8 mouse cellular contexts compared by ENCODE assay signal in genomic region chr11:61492749-61493401, GRCm38 (mm10). TPM values are rescaled to one million over a fixed set of nuclear protein-coding genes. Genes with fewer than 3 reads are reported as not detected.
DNase-seq lines count a peak whose midpoint lies in the region; ATAC-seq and TF ChIP-seq lines count a peak whose summit lies in the region.

No protein-coding gene starts in this region.

- peak overlapping the region; percentile 89 for H3K4me3 ChIP-seq in erythroblast, embryonic 14.5 days (replicated peaks)
- peak overlapping the region; percentile 96; the same call in 1 of the 2 replicates for H3K4me3 ChIP-seq in testis, adult 2 months (ENCODE audit: control insufficient read depth, low read depth, low read length)
- H3K4me3 ChIP-seq in liver, embryonic 12.5 days, result peak overlapping the region; percentile 74

- intact Hi-C loops in gastrocnemius, postnatal 14 days (cut with DNase I; ENCODE audit: low total_unique reads), result no loop called here

- H3K27ac ChIP-seq in testis, adult 2 months (ENCODE audit: control insufficient read depth, insufficient read depth, low read depth, low read length), result no peak overlapping the region
- H3K27ac ChIP-seq in liver, embryonic 12.5 days, result no peak overlapping the region

- peaks cover 24% of the 10 kb centered on the region for H3K4me1 ChIP-seq in erythroblast, embryonic 14.5 days (ENCODE audit: control insufficient read depth)
- H3K4me1 ChIP-seq in testis, adult 2 months (ENCODE audit: control insufficient read depth, insufficient read depth, low read length), result peaks cover 12% of the 10 kb centered on the region
- H3K4me1 ChIP-seq in liver, embryonic 12.5 days, result peaks cover 23% of the 10 kb centered on the region

- DNase-seq in testis, postnatal 10 days (ENCODE audit: low spot score), result no peak
- DNase-seq in gastrocnemius, postnatal 14 days, result no peak
- DNase-seq in left cerebral cortex, adult 18-20 months (ENCODE audit: low spot score in 2 of 2), result no peak

- H3K9ac ChIP-seq in liver, embryonic 12.5 days, result peak overlapping the region; percentile 74

- no peaks in the 10 kb centered on the region for H3K27me3 ChIP-seq in erythroblast, embryonic 14.5 days (ENCODE audit: control insufficient read depth)
- no peaks in the 10 kb centered on the region for H3K27me3 ChIP-seq in testis, adult 2 months (ENCODE audit: control insufficient read depth, insufficient read depth, low read length)
- no peaks in the 10 kb centered on the region for H3K27me3 ChIP-seq in liver, embryonic 12.5 days (replicated peaks)

- H3K9me3 ChIP-seq in erythroblast, embryonic 14.5 days (ENCODE audit: control insufficient read depth, low read length), result no peaks in the 10 kb centered on the region
- no peaks in the 10 kb centered on the region for H3K9me3 ChIP-seq in liver, embryonic 12.5 days (replicated peaks)

- H3K4me2 ChIP-seq in liver, embryonic 12.5 days, result peak overlapping the region; percentile 83

- no peak for ATAC-seq in erythroblast, adult 5-6 weeks (replicated peaks; ENCODE audit: low FRiP score, poor library complexity, severe bottlenecking)
- ATAC-seq in liver, embryonic 12.5 days, result no peak
- ATAC-seq in megakaryocyte progenitor cell, adult 5-6 weeks (replicated peaks; ENCODE audit: poor library complexity), result no peak

- H3K36me3 ChIP-seq in erythroblast, embryonic 14.5 days (ENCODE audit: control insufficient read depth), result peaks cover 46% of the 10 kb centered on the region
- no peaks in the 10 kb centered on the region for H3K36me3 ChIP-seq in testis, adult 2 months (ENCODE audit: control insufficient read depth, insufficient read depth, low read length)
- peaks cover 49% of the 10 kb centered on the region for H3K36me3 ChIP-seq in liver, embryonic 12.5 days

- no peak for TF ChIP-seq POLR2A in testis, adult 2 months (IDR thresholded peaks at IDR 0.05; ENCODE audit: control insufficient read depth, low read depth, low read length)

- 63% methylated on average over 12 of the region's 12 CpGs for WGBS in liver, embryonic 12.5 days (ENCODE audit: insufficient replicate concordance)

- no peak for TF ChIP-seq CTCF in testis, adult 2 months (IDR thresholded peaks at IDR 0.05; ENCODE audit: control insufficient read depth, insufficient read depth, insufficient replicate concordance, low read depth, low read length)

RNA-seq across cellular contexts. Expression of gene Mapk7, which starts 1.3 kb away (rescaled TPM):
- polyA plus RNA-seq in erythroblast, embryonic 14.5 days (2012), result 1.6 and 1.7 TPM in 2 replicates
- 4.4 and 8.3 TPM in 2 replicates for total RNA-seq in erythroblast, adult 5-6 weeks (2015; ENCODE audit: low replicate concordance)
- 2.8 and 3.7 TPM in 2 replicates for total RNA-seq in erythroblast, adult 5-6 weeks (2017; ENCODE audit: low replicate concordance)
- 9.6 and 10.6 TPM in 2 replicates for polyA plus RNA-seq in testis, adult 2 months (2012; rRNA removed)
- 12.9 and 14.8 TPM in 2 replicates for polyA plus RNA-seq in liver, embryonic 12.5 days (2016; fragmentation: Nextera tagmentation; extraction: Ambion mirVana)
- total RNA-seq in gastrocnemius, postnatal 14 days (2021), result 1 to 10 TPM; 5.9 TPM
- 10 to 100 TPM; 22.9 to 23.9 TPM for total RNA-seq in left cerebral cortex, adult 18-20 months (2021)
- 6.2 and 7.9 TPM in 2 replicates for total RNA-seq in megakaryocyte progenitor cell, adult 5-6 weeks (2015)
- total RNA-seq in megakaryocyte progenitor cell, adult 5-6 weeks (2017), result 10.3 and 12.0 TPM in 2 replicates

RNA-seq across cellular contexts. Expression of gene Mfap4, which starts 7.6 kb away (rescaled TPM):
- not detected in 2 replicates for polyA plus RNA-seq in erythroblast, embryonic 14.5 days (2012)
- not detected in 2 replicates for total RNA-seq in erythroblast, adult 5-6 weeks (2015; ENCODE audit: low replicate concordance)
- not detected in 2 replicates for total RNA-seq in erythroblast, adult 5-6 weeks (2017; ENCODE audit: low replicate concordance)
- 24.6 and 29.5 TPM in 2 replicates for polyA plus RNA-seq in testis, adult 2 months (2012; rRNA removed)
- 11.0 and 16.3 TPM in 2 replicates for polyA plus RNA-seq in liver, embryonic 12.5 days (2016; fragmentation: Nextera tagmentation; extraction: Ambion mirVana)
- total RNA-seq in gastrocnemius, postnatal 14 days (2021), result 100 to 1,000 TPM; 142 to 192 TPM
- 1 to 10 TPM; 2.6 to 3.3 TPM for total RNA-seq in left cerebral cortex, adult 18-20 months (2021)
- not detected in 2 replicates for total RNA-seq in megakaryocyte progenitor cell, adult 5-6 weeks (2015)
- not detected in 2 replicates for total RNA-seq in megakaryocyte progenitor cell, adult 5-6 weeks (2017)

RNA-seq across cellular contexts. Expression of gene B9d1, which starts 12.1 kb away (rescaled TPM):
- 0.41 and 0.48 TPM in 2 replicates for polyA plus RNA-seq in erythroblast, embryonic 14.5 days (2012)
- not detected in 2 replicates for total RNA-seq in erythroblast, adult 5-6 weeks (2015; ENCODE audit: low replicate concordance)
- not detected in 2 replicates for total RNA-seq in erythroblast, adult 5-6 weeks (2017; ENCODE audit: low replicate concordance)
- polyA plus RNA-seq in testis, adult 2 months (2012; rRNA removed), result 295 and 310 TPM in 2 replicates
- 4.8 TPM in 2 replicates for polyA plus RNA-seq in liver, embryonic 12.5 days (2016; fragmentation: Nextera tagmentation; extraction: Ambion mirVana)
- total RNA-seq in gastrocnemius, postnatal 14 days (2021), result 1 to 10 TPM; 7.6 to 7.9 TPM
- 10 to 100 TPM; 43.4 to 43.8 TPM for total RNA-seq in left cerebral cortex, adult 18-20 months (2021)
- 0.49 and 1.3 TPM in 2 replicates for total RNA-seq in megakaryocyte progenitor cell, adult 5-6 weeks (2015)
- 0.92 TPM in 1 of 2 replicates, not detected in the other for total RNA-seq in megakaryocyte progenitor cell, adult 5-6 weeks (2017)

RNA-seq across cellular contexts. Expression of gene Rnf112, which starts 38.9 kb away (rescaled TPM):
- not detected in 2 replicates for polyA plus RNA-seq in erythroblast, embryonic 14.5 days (2012)
- not detected in 2 replicates for total RNA-seq in erythroblast, adult 5-6 weeks (2015; ENCODE audit: low replicate concordance)
- total RNA-seq in erythroblast, adult 5-6 weeks (2017; ENCODE audit: low replicate concordance), result not detected in 2 replicates
- polyA plus RNA-seq in testis, adult 2 months (2012; rRNA removed), result 18.2 and 18.4 TPM in 2 replicates
- polyA plus RNA-seq in liver, embryonic 12.5 days (2016; fragmentation: Nextera tagmentation; extraction: Ambion mirVana), result 0.13 and 0.14 TPM in 2 replicates
- total RNA-seq in gastrocnemius, postnatal 14 days (2021), result 1 to 10 TPM in 1 of 2 experiments, under 1 TPM in 1; 0.86 to 1.1 TPM
- 100 to 1,000 TPM; 257 to 300 TPM for total RNA-seq in left cerebral cortex, adult 18-20 months (2021)
- not detected in 2 replicates for total RNA-seq in megakaryocyte progenitor cell, adult 5-6 weeks (2015)
- total RNA-seq in megakaryocyte progenitor cell, adult 5-6 weeks (2017), result not detected in 2 replicates

Comparison
In these comparisons a context has a peak if more than half of its experiments do, and no peak if none do; other contexts are left out.
1. RNA of gene Mfap4, which starts 7.6 kb away (total RNA-seq): 142 to 192 TPM in gastrocnemius, postnatal 14 days; 2.6 to 3.3 TPM in left cerebral cortex, adult 18-20 months, not detected in erythroblast, adult 5-6 weeks and not detected in megakaryocyte progenitor cell, adult 5-6 weeks; every median in the first group is over 10 times any median in the second.
2. RNA of gene B9d1, which starts 12.1 kb away (total RNA-seq): 43.4 to 43.8 TPM in left cerebral cortex, adult 18-20 months; 7.6 to 7.9 TPM in gastrocnemius, postnatal 14 days, 0.49 to 1.3 TPM in megakaryocyte progenitor cell, adult 5-6 weeks and not detected in erythroblast, adult 5-6 weeks; every median in the first group is over 4 times any median in the second.
3. Peak in every context shown above with its lines, with median percentiles within 50 percentile points of each other: H3K4me3 ChIP-seq.